Mouse (Mus musculus): ENCODE data around the gene Snx29.

DNA sequence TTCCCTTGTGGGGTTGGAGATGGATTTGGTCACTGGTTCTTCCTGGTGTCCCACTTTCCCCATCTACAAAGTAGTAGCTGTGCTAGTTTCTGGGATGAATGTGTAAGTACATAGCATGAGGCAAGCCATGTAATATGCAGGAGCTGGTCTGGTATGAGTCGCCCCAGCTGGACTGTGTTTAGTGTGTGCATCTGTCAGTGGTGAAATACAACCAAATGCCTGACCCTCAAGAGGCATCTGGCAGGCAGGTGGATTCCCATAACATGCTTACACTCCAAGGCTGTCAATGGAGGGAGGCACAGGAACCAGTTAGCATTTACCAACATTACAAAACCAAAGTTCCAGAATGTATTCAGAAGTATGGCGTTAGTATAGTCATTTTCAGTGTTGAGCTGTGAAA is 187.7 kb downstream of the Snx29 start:
- TF ChIP-seq CTCF (IDR thresholded peaks at IDR 0.05; ENCODE audit: borderline replicate concordance, extremely low read depth, insufficient read depth, insufficient read length), result no peak
- TF ChIP-seq POLR2A (IDR thresholded peaks at IDR 0.05; ENCODE audit: borderline replicate concordance, extremely low read depth, insufficient read depth, insufficient read length, poor library complexity, severe bottlenecking), result no peak
